Comparison of ENCODE assay signal across 9 mouse cellular contexts in the genomic region with DNA sequence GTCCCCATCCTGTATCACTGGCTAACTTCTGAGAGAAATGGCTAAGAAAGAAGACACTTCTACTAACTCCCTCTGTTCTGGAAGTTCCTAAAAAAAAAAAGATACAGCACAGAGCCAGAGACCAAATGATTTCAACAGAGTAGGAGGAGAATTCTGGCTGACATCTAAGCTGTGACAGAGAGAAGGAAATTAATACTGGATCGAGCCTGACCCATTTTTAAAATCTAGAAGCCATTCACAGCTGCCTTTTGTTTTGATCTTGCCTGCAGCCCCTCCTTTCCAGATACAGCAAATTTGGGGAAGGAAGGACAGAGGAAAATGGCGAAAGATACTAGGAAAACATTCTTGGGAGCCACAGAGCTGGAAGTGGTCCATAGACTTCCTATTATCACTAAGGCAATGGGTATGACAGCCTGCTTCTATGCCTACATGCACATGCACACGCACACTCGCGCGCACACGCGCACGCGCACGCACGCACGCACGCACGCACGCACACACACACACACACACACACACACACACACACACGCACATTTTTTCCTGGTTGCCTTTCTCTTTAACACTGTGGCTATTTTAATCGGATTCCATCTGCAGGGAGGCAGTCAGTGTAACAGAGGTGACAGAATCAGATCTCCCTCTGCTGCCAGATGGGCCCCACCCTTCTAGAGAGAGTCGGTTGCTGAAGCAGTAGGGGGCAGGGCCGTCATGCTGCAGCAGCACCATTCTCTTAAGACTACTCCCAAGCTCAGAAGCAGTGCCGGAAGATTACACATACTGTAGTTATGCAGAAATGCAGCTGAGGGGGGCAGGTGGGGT. TPM values are rescaled to one million over a fixed set of nuclear protein-coding genes. Genes with fewer than 3 reads are reported as not detected.
DNase-seq lines count a peak whose midpoint lies in the region; ATAC-seq and TF ChIP-seq lines count a peak whose summit lies in the region.
"Had no signal": no experiment of that assay in that cellular context is flagged by ENCODE, and none has a peak within 500 bp of the region (broad histone marks: within the 10 kb centered on the region; RNA-seq: fewer than 3 reads in every experiment).

No protein-coding gene starts in this region.

- H3K4me1 ChIP-seq in cerebellum, adult 2 months (ENCODE audit: control insufficient read depth, insufficient read depth, low read length): peaks cover 32% of the 10 kb centered on the region
- peaks cover 61% of the 10 kb centered on the region for H3K4me1 ChIP-seq in hindbrain, embryonic 14.5 days (replicated peaks; ENCODE audit: control insufficient read depth, insufficient read depth, low read length)
- peaks cover 44% of the 10 kb centered on the region for H3K4me1 ChIP-seq in limb, embryonic 10.5 days
- peaks cover 48% of the 10 kb centered on the region for H3K4me1 ChIP-seq in midbrain, embryonic 11.5 days (ENCODE audit: control insufficient read depth, insufficient read depth, low read length)

- H3K4me3 ChIP-seq in cerebellum, adult 2 months (replicated peaks; ENCODE audit: insufficient read depth, low read depth, low read length): peak overlapping the region; percentile 88
- H3K4me3 ChIP-seq in hindbrain, embryonic 14.5 days (replicated peaks; ENCODE audit: low read length): peak overlapping the region; percentile 88
- peak overlapping the region; percentile 22; the same call in 1 of the 2 replicates for H3K4me3 ChIP-seq in limb, embryonic 10.5 days
- H3K4me3 ChIP-seq in midbrain, embryonic 11.5 days (ENCODE audit: low read depth, low read length): peak overlapping the region; percentile 80

- ATAC-seq in hindbrain, embryonic 14.5 days (ENCODE audit: low FRiP score): peak; percentile 7; the same call in 1 of the 2 replicates
- peak; percentile 34; the same call in 1 of the 2 replicates for ATAC-seq in midbrain, embryonic 11.5 days (ENCODE audit: low FRiP score)

- TF ChIP-seq CTCF in cerebellum, adult 2 months (IDR thresholded peaks at IDR 0.05; ENCODE audit: borderline replicate concordance, insufficient read depth, low read depth, low read length): no peak

- peak overlapping the region; percentile 83 for H3K9ac ChIP-seq in hindbrain, embryonic 14.5 days
- H3K9ac ChIP-seq in midbrain, embryonic 11.5 days (ENCODE audit: low read length): peak overlapping the region; percentile 83

- no peaks in the 10 kb centered on the region for H3K9me3 ChIP-seq in hindbrain, embryonic 14.5 days (ENCODE audit: control insufficient read depth, low read length)
- no peaks in the 10 kb centered on the region for H3K9me3 ChIP-seq in limb, embryonic 10.5 days (replicated peaks)
- H3K9me3 ChIP-seq in midbrain, embryonic 11.5 days (ENCODE audit: control insufficient read depth, low read length): no peaks in the 10 kb centered on the region

- WGBS in cerebellum, adult 2 months: 12% methylated on average over 21 of the region's 21 CpGs
- WGBS in hindbrain, embryonic 14.5 days: 58% methylated on average over 21 of the region's 21 CpGs
- WGBS in limb, embryonic 10.5 days: 73% methylated on average over 21 of the region's 21 CpGs
- 55% methylated on average over 21 of the region's 21 CpGs for WGBS in midbrain, embryonic 11.5 days

- DNase-seq in embryo, embryonic 10 days (ENCODE audit: low spot score): peak; percentile 57
- no peak for DNase-seq in embryo, embryonic 9.5 days (ENCODE audit: extremely low spot score)
- DNase-seq in cerebellum, adult 2 months: peak; percentile 73 to 80
- DNase-seq in frontal cortex, postnatal 36 days (ENCODE audit: low spot score in 2 of 2): peak; percentile 65 to 81
- peak; percentile 55 for DNase-seq in hindbrain, embryonic 14.5 days (ENCODE audit: low spot score)
- no peak for DNase-seq in limb, embryonic 10.5 days (ENCODE audit: low spot score)
- peak; percentile 88 for DNase-seq in midbrain, embryonic 11.5 days (ENCODE audit: low spot score, missing footprints)
- peak; percentile 93 for DNase-seq in telencephalon, adult 2 months (ENCODE audit: low read depth, low spot score)

- H3K4me2 ChIP-seq in hindbrain, embryonic 14.5 days (replicated peaks): peak overlapping the region; percentile 60
- peak overlapping the region; percentile 84 for H3K4me2 ChIP-seq in midbrain, embryonic 11.5 days

- no peaks in the 10 kb centered on the region for H3K27me3 ChIP-seq in cerebellum, adult 2 months (ENCODE audit: control insufficient read depth, insufficient read depth, low read length)
- no peaks in the 10 kb centered on the region for H3K27me3 ChIP-seq in hindbrain, embryonic 14.5 days (ENCODE audit: control insufficient read depth, insufficient read depth, low read length)
- no peaks in the 10 kb centered on the region for H3K27me3 ChIP-seq in limb, embryonic 10.5 days (ENCODE audit: low read depth, poor library complexity, severe bottlenecking)
- no peaks in the 10 kb centered on the region for H3K27me3 ChIP-seq in midbrain, embryonic 11.5 days (ENCODE audit: control insufficient read depth, insufficient read depth, low read length)

- peak overlapping the region; percentile 84 for H3K27ac ChIP-seq in cerebellum, adult 2 months (ENCODE audit: insufficient read depth, low read length)
- H3K27ac ChIP-seq in hindbrain, embryonic 14.5 days: peak overlapping the region; percentile 92
- no peak overlapping the region for H3K27ac ChIP-seq in limb, embryonic 10.5 days
- peak overlapping the region; percentile 44; the same call in 1 of the 2 replicates for H3K27ac ChIP-seq in midbrain, embryonic 11.5 days (ENCODE audit: low read depth, low read length)
- H3K27ac ChIP-seq: macrophage had no signal

- TF ChIP-seq POLR2A in cerebellum, adult 2 months (IDR thresholded peaks at IDR 0.05; ENCODE audit: borderline replicate concordance, insufficient read depth, low read length): peak; percentile 60

- no peaks in the 10 kb centered on the region; the same call in 1 of the 2 replicates for H3K36me3 ChIP-seq in hindbrain, embryonic 14.5 days (replicated peaks; ENCODE audit: control insufficient read depth, insufficient read depth)
- H3K36me3 ChIP-seq in limb, embryonic 10.5 days: peaks cover 9% of the 10 kb centered on the region
- no peaks in the 10 kb centered on the region for H3K36me3 ChIP-seq in midbrain, embryonic 11.5 days (ENCODE audit: control insufficient read depth, insufficient read depth, low read length)

RNA-seq across cellular contexts. Expression of a gene that starts 2.9 kb away (rescaled TPM):
- 79.4 and 81.8 TPM in 2 replicates for polyA plus RNA-seq in cerebellum, adult 2 months (2012; rRNA removed)
- 34.6 and 35.5 TPM in 2 replicates for polyA plus RNA-seq in hindbrain, embryonic 14.5 days (2014; fragmentation: Nextera tagmentation; extraction: Ambion mirVana)
- 19.0 and 25.2 TPM in 2 replicates for polyA plus RNA-seq in limb, embryonic 10.5 days (2016; fragmentation: Nextera tagmentation; extraction: Ambion mirVana)
- 20.5 and 21.9 TPM in 2 replicates for polyA plus RNA-seq in midbrain, embryonic 11.5 days (2014; fragmentation: Nextera tagmentation; extraction: Ambion mirVana)

RNA-seq across cellular contexts. Expression of a gene that starts 29.4 kb away (rescaled TPM):
- polyA plus RNA-seq in cerebellum, adult 2 months (2012; rRNA removed): 16.2 and 17.4 TPM in 2 replicates
- 15.4 and 17.1 TPM in 2 replicates for polyA plus RNA-seq in hindbrain, embryonic 14.5 days (2014; fragmentation: Nextera tagmentation; extraction: Ambion mirVana)
- polyA plus RNA-seq in limb, embryonic 10.5 days (2016; fragmentation: Nextera tagmentation; extraction: Ambion mirVana): 11.1 and 11.2 TPM in 2 replicates
- 9.2 and 9.5 TPM in 2 replicates for polyA plus RNA-seq in midbrain, embryonic 11.5 days (2014; fragmentation: Nextera tagmentation; extraction: Ambion mirVana)

RNA-seq across cellular contexts. Expression of a gene that starts 29.9 kb away (rescaled TPM):
- polyA plus RNA-seq in cerebellum, adult 2 months (2012; rRNA removed): 349 TPM in 2 replicates
- 68.8 and 74.5 TPM in 2 replicates for polyA plus RNA-seq in hindbrain, embryonic 14.5 days (2014; fragmentation: Nextera tagmentation; extraction: Ambion mirVana)
- 28.5 and 36.3 TPM in 2 replicates for polyA plus RNA-seq in limb, embryonic 10.5 days (2016; fragmentation: Nextera tagmentation; extraction: Ambion mirVana)
- polyA plus RNA-seq in midbrain, embryonic 11.5 days (2014; fragmentation: Nextera tagmentation; extraction: Ambion mirVana): 34.5 and 37.1 TPM in 2 replicates

RNA-seq across cellular contexts. Expression of a gene that starts 48.6 kb away (rescaled TPM):
- polyA plus RNA-seq in cerebellum, adult 2 months (2012; rRNA removed): 6.4 and 6.9 TPM in 2 replicates
- polyA plus RNA-seq in hindbrain, embryonic 14.5 days (2014; fragmentation: Nextera tagmentation; extraction: Ambion mirVana): 2.9 and 4.2 TPM in 2 replicates
- polyA plus RNA-seq in limb, embryonic 10.5 days (2016; fragmentation: Nextera tagmentation; extraction: Ambion mirVana): 2.5 and 3.3 TPM in 2 replicates
- 1.5 and 2.0 TPM in 2 replicates for polyA plus RNA-seq in midbrain, embryonic 11.5 days (2014; fragmentation: Nextera tagmentation; extraction: Ambion mirVana)

RNA-seq across cellular contexts. Expression of a gene that starts 56.3 kb away (rescaled TPM):
- polyA plus RNA-seq in cerebellum, adult 2 months (2012; rRNA removed): 0.62 and 1.4 TPM in 2 replicates
- polyA plus RNA-seq in hindbrain, embryonic 14.5 days (2014; fragmentation: Nextera tagmentation; extraction: Ambion mirVana): 2.0 and 2.4 TPM in 2 replicates
- 11.5 and 13.0 TPM in 2 replicates for polyA plus RNA-seq in limb, embryonic 10.5 days (2016; fragmentation: Nextera tagmentation; extraction: Ambion mirVana)
- 8.9 and 10.6 TPM in 2 replicates for polyA plus RNA-seq in midbrain, embryonic 11.5 days (2014; fragmentation: Nextera tagmentation; extraction: Ambion mirVana)
- polyA plus RNA-seq: macrophage had no signal

Comparison
In these comparisons a context has a peak if more than half of its experiments do, and no peak if none do; other contexts are left out.
1. DNase-seq: peak in embryo, embryonic 10 days (single experiment), cerebellum, adult 2 months (2 of 2), frontal cortex, postnatal 36 days (2 of 2), hindbrain, embryonic 14.5 days (single experiment), midbrain, embryonic 11.5 days (single experiment) and telencephalon, adult 2 months (single experiment); none in embryo, embryonic 9.5 days (single experiment) and limb, embryonic 10.5 days (single experiment).
2. H3K4me3 ChIP-seq: peak in every context shown above with its lines; median percentile 88 in cerebellum, adult 2 months; 88 in hindbrain, embryonic 14.5 days; 80 in midbrain, embryonic 11.5 days; 22 in limb, embryonic 10.5 days.